Mouse (Mus musculus) ZHBTc4 (cell line): ENCODE results near the gene Pgm1.
A peak's percentile ranks its signal among the peaks of the same experiment; 100 is the strongest.

Experiments used
- DNase-seq: peaks from one replicate; pipeline ENCODE4 v3.0.0-alpha.2; 2011; ENCODE audit warnings: low read depth, low spot score

The Pgm1 gene

GRCm38 (mm10) chr4:100011563-100011962 is 82.3 kb downstream of the Pgm1 start:
- DNase-seq: no peak

- no peak for DNase-seq
Observed at GRCm38 (mm10) chr4:100012361-100013035, 83.3 kb downstream of the Pgm1 start.

- DNase-seq: no peak
Observed at GRCm38 (mm10) chr4:100027773-100028172, 98.6 kb downstream of the Pgm1 start.

- peak; percentile 63 for DNase-seq
Observed at GRCm38 (mm10) chr4:100028641-100029040, 99.4 kb downstream of the Pgm1 start.

GRCm38 (mm10) chr4:100031270-100031669 is 102.1 kb downstream of the Pgm1 start:
- DNase-seq: no peak

- DNase-seq: no peak
Observed at GRCm38 (mm10) chr4:100032608-100033007, 103.4 kb downstream of the Pgm1 start.

- DNase-seq: no peak
Observed at GRCm38 (mm10) chr4:100033944-100034343, 104.7 kb downstream of the Pgm1 start.

- DNase-seq: no peak
Observed at GRCm38 (mm10) chr4:100034971-100035370, 105.8 kb downstream of the Pgm1 start.

GRCm38 (mm10) chr4:100035919-100036554 is 106.8 kb downstream of the Pgm1 start:
- no peak for DNase-seq
